Mouse (Mus musculus): ENCODE results near the gene Fbxo46. TPM values are rescaled to one million over a fixed set of nuclear protein-coding genes. Genes with fewer than 3 reads are reported as not detected.

The Fbxo46 gene
- total and polyA plus RNA-seq, 2 experiments from 2014 or later, result 11.9 to 22.8 TPM

- Histone ChIP-seq H3K4me3 (ENCODE audit: low read depth, low read length) (no peak overlapping the region), H3K9ac (no peak overlapping the region), H3K36me3 (ENCODE audit: insufficient read depth) (peaks cover 3% of the 10 kb centered on the region; the same call in 1 of the 2 replicates), H3K27me3 (ENCODE audit: insufficient read depth, low read length) (no peaks in the 10 kb centered on the region), H3K9me3 (ENCODE audit: low read length) (no peaks in the 10 kb centered on the region), H3K27ac (ENCODE audit: low read depth, low read length) (no peak overlapping the region), H3K4me2 (ENCODE audit: low read depth) (no peak overlapping the region), H3K4me1 (ENCODE audit: insufficient read depth) (no peaks in the 10 kb centered on the region)
- no peak for TF ChIP-seq CTCF (IDR thresholded peaks at IDR 0.05; ENCODE audit: low read depth)
- DNase-seq, result no peak
- no peak for ATAC-seq
- 55% methylated on average over 3 of the region's 3 CpGs for WGBS
These were observed 12.2 kb upstream of the Fbxo46 start for GRCm38 (mm10) chr7:19107436-19107835.

DNA sequence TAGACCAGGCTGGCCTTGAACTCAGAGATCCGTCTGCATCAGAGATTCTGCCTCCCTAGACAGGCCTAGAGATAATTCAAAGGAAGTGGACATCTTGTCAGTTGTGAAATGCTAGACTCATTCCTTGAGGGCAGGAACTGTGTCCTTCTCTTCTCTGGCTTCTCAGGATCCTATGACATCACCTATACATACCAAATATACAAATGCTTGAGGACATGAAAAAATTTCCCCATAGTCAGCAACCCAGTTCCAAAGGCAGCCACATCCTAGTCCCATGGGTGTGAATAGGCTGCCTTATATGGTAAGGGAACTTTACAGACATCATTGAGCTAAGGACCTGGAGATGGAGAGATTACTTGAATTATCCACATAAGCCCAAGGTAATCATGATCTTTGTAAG is 10.1 kb upstream of the Fbxo46 start:
- WGBS, result 81% methylated on average over 1 of the region's 1 CpGs

DNA sequence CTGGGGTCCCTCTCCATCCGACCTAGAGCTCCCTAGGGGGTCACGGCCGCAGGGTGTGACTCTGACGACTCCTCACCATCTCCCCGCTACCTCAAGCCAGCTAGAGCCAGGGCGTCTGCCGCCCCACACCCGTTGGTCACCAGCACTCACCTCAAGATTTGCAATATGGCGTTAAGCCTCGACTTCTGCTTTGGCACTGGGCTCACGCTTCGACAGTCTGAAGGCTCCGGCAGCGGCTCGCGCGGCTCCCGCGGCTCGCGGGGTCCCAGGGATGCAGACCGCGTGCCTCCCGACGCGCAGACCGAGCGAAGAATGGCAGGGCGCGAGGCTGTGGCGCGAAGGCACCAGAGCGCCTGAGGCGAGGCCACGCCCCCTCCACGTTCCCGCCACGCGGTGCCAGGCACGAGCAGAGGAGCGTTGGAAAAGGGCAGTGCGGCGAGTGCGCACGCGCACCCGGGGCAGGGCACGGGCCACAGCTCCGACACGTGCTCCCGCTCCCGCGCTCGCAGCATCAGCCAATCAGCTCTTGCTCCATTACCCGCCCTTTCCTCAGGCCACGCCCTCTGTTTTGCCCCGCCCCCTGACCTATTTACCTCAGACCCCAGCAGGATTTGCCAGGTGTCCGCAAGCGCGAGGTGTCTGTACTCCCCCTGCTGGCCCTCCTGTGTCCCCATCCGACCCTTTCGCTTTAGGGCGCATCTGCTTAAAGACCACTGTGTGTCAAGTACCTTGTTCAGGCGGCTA is 1.5 kb upstream of the Fbxo46 start, which contains the start of gene Gm4969:
Gene Gm4969 (minus strand): TSS at position 341 of the 744 bp plus-strand sequence.
- ATAC-seq (peak; percentile 58), DNase-seq (peak; percentile 89)
- H3K27me3 ChIP-seq (ENCODE audit: insufficient read depth, low read length), result no peaks in the 10 kb centered on the region
- WGBS, result 23% methylated on average over 62 of the region's 64 CpGs
- H3K9ac ChIP-seq, result peak within 1 kb of the TSS; percentile 47
- peaks cover 8% of the 10 kb centered on the region; the same call in 1 of the 2 replicates for H3K4me1 ChIP-seq (ENCODE audit: insufficient read depth)
- H3K27ac ChIP-seq (ENCODE audit: low read depth, low read length), result 0 out of 2 replicates have a peak within 1 kb of the TSS, but pooled peaks have one; percentile 57
- H3K4me2 ChIP-seq (ENCODE audit: low read depth), result peak within 1 kb of the TSS; percentile 55
- no peaks in the 10 kb centered on the region for H3K9me3 ChIP-seq (ENCODE audit: low read length)
- peak within 1 kb of the TSS; percentile 38 for H3K4me3 ChIP-seq (ENCODE audit: low read depth, low read length)
- no peak; the same call in 1 of the 2 replicates for TF ChIP-seq CTCF (IDR thresholded peaks at IDR 0.05; ENCODE audit: low read depth)
- no peaks in the 10 kb centered on the region for H3K36me3 ChIP-seq (ENCODE audit: insufficient read depth)

More for the DNA sequence above, 10.1 kb upstream of the Fbxo46 start:
- Histone ChIP-seq H3K4me1 (ENCODE audit: insufficient read depth) (no peaks in the 10 kb centered on the region), H3K27me3 (ENCODE audit: insufficient read depth, low read length) (no peaks in the 10 kb centered on the region), H3K4me2 (ENCODE audit: low read depth) (no peak overlapping the region), H3K36me3 (ENCODE audit: insufficient read depth) (peaks cover 3% of the 10 kb centered on the region; the same call in 1 of the 2 replicates), H3K9ac (no peak overlapping the region), H3K9me3 (ENCODE audit: low read length) (no peaks in the 10 kb centered on the region), H3K4me3 (ENCODE audit: low read depth, low read length) (no peak overlapping the region), H3K27ac (ENCODE audit: low read depth, low read length) (no peak overlapping the region)
- TF ChIP-seq CTCF (IDR thresholded peaks at IDR 0.05; ENCODE audit: low read depth), result no peak
- ATAC-seq (no peak), DNase-seq (no peak)

DNA sequence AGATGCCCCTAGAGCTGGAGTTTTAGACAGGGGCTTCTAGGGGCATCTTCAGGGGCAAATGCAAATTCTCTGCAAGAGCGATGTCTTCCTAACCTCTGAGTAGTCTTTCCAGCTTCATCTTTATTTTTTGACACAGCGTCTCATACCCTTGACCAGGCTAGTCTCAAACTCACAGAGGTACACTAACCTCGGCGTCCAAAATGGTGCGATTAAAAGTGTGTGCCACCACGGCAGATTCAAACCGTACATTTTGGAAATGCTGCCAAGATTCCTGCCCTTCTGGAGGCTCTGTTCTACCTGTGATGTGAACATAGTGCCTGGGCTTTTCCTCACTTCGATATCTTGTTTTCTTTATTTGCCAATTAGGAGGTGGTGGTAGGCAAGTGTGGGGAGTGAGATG is 576 bp upstream of the Fbxo46 start:
- no peak overlapping the region for H3K4me2 ChIP-seq (ENCODE audit: low read depth)
- ATAC-seq, result no peak

DNA sequence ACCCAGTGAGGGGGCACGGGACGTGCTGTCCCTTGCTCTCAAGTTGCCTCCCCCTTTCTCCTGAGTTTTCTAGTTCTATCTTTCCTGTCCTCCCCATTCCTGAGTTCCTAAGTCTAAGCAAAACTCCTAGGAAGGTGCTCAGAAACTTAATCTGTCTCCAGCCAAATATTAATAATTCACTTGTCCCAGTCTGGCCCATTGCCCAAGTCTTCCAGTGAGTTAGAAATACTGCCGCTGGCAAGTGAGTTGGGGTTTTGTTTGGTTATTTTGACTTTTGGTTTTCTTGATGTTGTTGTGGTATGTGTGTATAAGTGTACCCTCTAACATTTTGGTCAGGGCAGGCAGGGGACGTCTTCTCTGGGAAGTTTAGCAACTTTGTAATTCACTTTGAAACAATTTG is 2.0 kb downstream of the Fbxo46 start:
- H3K4me3 ChIP-seq (ENCODE audit: low read depth, low read length), result no peak overlapping the region
- DNase-seq, result no peak
- H3K9ac ChIP-seq, result no peak overlapping the region
- H3K27ac ChIP-seq (ENCODE audit: low read depth, low read length), result no peak overlapping the region
- H3K4me1 ChIP-seq (ENCODE audit: insufficient read depth), result peaks cover 8% of the 10 kb centered on the region; the same call in 1 of the 2 replicates
- H3K27me3 ChIP-seq (ENCODE audit: insufficient read depth, low read length), result no peaks in the 10 kb centered on the region
- no peak for TF ChIP-seq CTCF (IDR thresholded peaks at IDR 0.05; ENCODE audit: low read depth)
- peaks cover under 1% of the 10 kb centered on the region; the same call in 1 of the 2 replicates for H3K36me3 ChIP-seq (ENCODE audit: insufficient read depth)
- no peaks in the 10 kb centered on the region for H3K9me3 ChIP-seq (ENCODE audit: low read length)
- 83% methylated on average over 4 of the region's 4 CpGs for WGBS
- ATAC-seq, result no peak
- H3K4me2 ChIP-seq (ENCODE audit: low read depth), result no peak overlapping the region

More for the DNA sequence above, 576 bp upstream of the Fbxo46 start:
- DNase-seq, result no peak
- 91% methylated on average over 8 of the region's 8 CpGs for WGBS
- Histone ChIP-seq H3K27ac (ENCODE audit: low read depth, low read length) (no peak overlapping the region), H3K9me3 (ENCODE audit: low read length) (no peaks in the 10 kb centered on the region), H3K4me1 (ENCODE audit: insufficient read depth) (peaks cover 8% of the 10 kb centered on the region; the same call in 1 of the 2 replicates), H3K4me3 (ENCODE audit: low read depth, low read length) (no peak overlapping the region), H3K9ac (no peak overlapping the region), H3K36me3 (ENCODE audit: insufficient read depth) (no peaks in the 10 kb centered on the region), H3K27me3 (ENCODE audit: insufficient read depth, low read length) (no peaks in the 10 kb centered on the region)
- TF ChIP-seq CTCF (IDR thresholded peaks at IDR 0.05; ENCODE audit: low read depth), result no peak

DNA sequence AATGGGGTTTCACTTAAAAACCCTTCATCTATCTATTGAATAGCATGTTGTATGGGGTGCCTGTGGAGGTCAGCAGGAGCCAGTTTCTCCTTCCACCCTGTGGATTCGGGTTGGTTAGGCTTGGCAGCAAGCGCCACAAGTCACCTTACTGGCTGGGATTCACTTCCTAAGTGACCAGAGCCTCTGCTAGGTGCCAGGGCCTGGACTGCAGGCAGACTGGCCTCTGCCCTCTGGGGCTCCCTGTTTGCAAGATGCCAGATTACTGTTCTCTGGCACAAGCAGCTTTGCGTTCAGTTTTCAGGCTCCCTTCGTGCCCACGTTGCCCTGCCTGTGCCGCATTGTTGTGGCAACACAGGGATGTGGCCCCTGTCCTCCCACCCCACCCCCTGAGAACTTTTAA is 5.1 kb downstream of the Fbxo46 start:
- DNase-seq (no peak), ATAC-seq (no peak)
- no peak overlapping the region for H3K4me3 ChIP-seq (ENCODE audit: low read depth, low read length)
- no peak for TF ChIP-seq CTCF (IDR thresholded peaks at IDR 0.05; ENCODE audit: low read depth)
- no peaks in the 10 kb centered on the region for H3K27me3 ChIP-seq (ENCODE audit: insufficient read depth, low read length)
- no peak overlapping the region for H3K4me2 ChIP-seq (ENCODE audit: low read depth)
- no peak overlapping the region for H3K9ac ChIP-seq
- H3K9me3 ChIP-seq (ENCODE audit: low read length), result no peaks in the 10 kb centered on the region
- H3K36me3 ChIP-seq (ENCODE audit: insufficient read depth), result peaks cover 4% of the 10 kb centered on the region
- peaks cover 8% of the 10 kb centered on the region; the same call in 1 of the 2 replicates for H3K4me1 ChIP-seq (ENCODE audit: insufficient read depth)
- WGBS, result 91% methylated on average over 6 of the region's 6 CpGs
- no peak overlapping the region for H3K27ac ChIP-seq (ENCODE audit: low read depth, low read length)

- TF ChIP-seq CTCF (IDR thresholded peaks at IDR 0.05; ENCODE audit: low read depth), result no peak
- no peak for ATAC-seq
- no peak overlapping the region for H3K27ac ChIP-seq (ENCODE audit: low read depth, low read length)
- DNase-seq, result no peak
- WGBS, result 91% methylated on average over 5 of the region's 5 CpGs
- peaks cover 4% of the 10 kb centered on the region for H3K36me3 ChIP-seq (ENCODE audit: insufficient read depth)
- no peak overlapping the region for H3K4me3 ChIP-seq (ENCODE audit: low read depth, low read length)
- H3K4me1 ChIP-seq (ENCODE audit: insufficient read depth), result peaks cover 4% of the 10 kb centered on the region; the same call in 1 of the 2 replicates
- H3K4me2 ChIP-seq (ENCODE audit: low read depth), result no peak overlapping the region
- no peaks in the 10 kb centered on the region for H3K27me3 ChIP-seq (ENCODE audit: insufficient read depth, low read length)
- H3K9ac ChIP-seq, result no peak overlapping the region
- H3K9me3 ChIP-seq (ENCODE audit: low read length), result no peaks in the 10 kb centered on the region
These were observed 8.1 kb downstream of the Fbxo46 start for GRCm38 (mm10) chr7:19127744-19128143.

Measured in forebrain, postnatal 0 days (tissue).